Comparison of ENCODE assay signal across 8 mouse cellular contexts in the genomic region with DNA sequence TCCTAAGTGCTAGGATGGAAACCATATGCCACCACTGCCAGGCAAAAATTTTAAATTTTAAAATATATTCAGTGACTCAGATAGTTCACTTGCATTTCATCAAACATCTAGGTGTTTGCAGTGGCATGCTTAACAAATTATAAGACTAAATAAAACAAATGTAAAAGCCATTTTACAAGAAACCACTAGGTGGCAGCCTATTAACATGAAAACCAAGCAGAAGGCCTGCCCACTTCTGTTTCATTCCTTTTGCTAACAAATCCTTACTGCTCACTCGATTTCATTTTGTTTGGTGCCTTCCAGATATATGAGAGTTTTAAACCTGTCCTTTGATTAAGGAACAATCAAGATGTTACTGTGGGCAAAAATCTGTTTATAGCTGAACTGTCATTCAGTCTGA. TPM values are rescaled to one million over a fixed set of nuclear protein-coding genes. Genes with fewer than 3 reads are reported as not detected.
DNase-seq lines count a peak whose midpoint lies in the region; ATAC-seq lines count a peak whose summit lies in the region.

No protein-coding gene starts in this region.

- no peaks in the 10 kb centered on the region for H3K9me3 ChIP-seq in heart, embryonic 11.5 days (replicated peaks; ENCODE audit: control insufficient read depth, low read length)

- H3K4me1 ChIP-seq in heart, embryonic 11.5 days (ENCODE audit: control insufficient read depth, insufficient read depth, low read length): peaks cover 4% of the 10 kb centered on the region; the same call in 1 of the 2 replicates

- WGBS in heart, embryonic 11.5 days (ENCODE audit: insufficient replicate concordance): 10% methylated on average over 1 of the region's 1 CpGs

- DNase-seq in heart, adult 18-20 months: peak; percentile 36 to 64
- DNase-seq in lung, postnatal 10 days: peak; percentile 56
- no peak for DNase-seq in lung, postnatal 4 days
- DNase-seq in ZHBTc4 (ENCODE audit: low read depth, low spot score): peak; percentile 71
- DNase-seq in retina, embryonic 14.5 days (ENCODE audit: low spot score): peak; percentile 81
- no peak for DNase-seq in urinary bladder, postnatal 10 days (ENCODE audit: low spot score)
- DNase-seq in kidney, adult 11 months: no peak

- no peak overlapping the region for H3K4me2 ChIP-seq in heart, embryonic 11.5 days

- no peaks in the 10 kb centered on the region for H3K27me3 ChIP-seq in heart, embryonic 11.5 days (ENCODE audit: control insufficient read depth, insufficient read depth, low read length)

- no peak for ATAC-seq in heart, embryonic 11.5 days (replicated peaks; ENCODE audit: insufficient number of reproducible peaks, low FRiP score, low TSS enrichment)

- no peak overlapping the region for H3K9ac ChIP-seq in heart, embryonic 11.5 days (ENCODE audit: low read depth, low read length)

- H3K27ac ChIP-seq in heart, embryonic 11.5 days (ENCODE audit: low read depth, low read length): no peak overlapping the region

- H3K36me3 ChIP-seq in heart, embryonic 11.5 days (ENCODE audit: control insufficient read depth, insufficient read depth, low read length): no peaks in the 10 kb centered on the region

- no peak overlapping the region for H3K4me3 ChIP-seq in heart, embryonic 11.5 days (ENCODE audit: low read depth, low read length)

RNA-seq across cellular contexts. Expression of gene Ttf2, which starts 4.4 kb away (rescaled TPM):
- total RNA-seq in heart, adult 18-20 months (2021): 1 to 10 TPM; 2.1 to 2.3 TPM
- 12.9 and 15.8 TPM in 2 replicates for polyA plus RNA-seq in heart, embryonic 11.5 days (2014; fragmentation: Nextera tagmentation; extraction: Ambion mirVana)

RNA-seq across cellular contexts. Expression of gene Trim45, which starts 51.9 kb away (rescaled TPM):
- total RNA-seq in heart, adult 18-20 months (2021): 10 to 100 TPM; 10.5 to 12.1 TPM
- 2.5 and 3.9 TPM in 2 replicates for polyA plus RNA-seq in heart, embryonic 11.5 days (2014; fragmentation: Nextera tagmentation; extraction: Ambion mirVana)

RNA-seq across cellular contexts. Expression of gene Cd101, which starts 55.5 kb away (rescaled TPM):
- under 1 TPM; 0.10 to 0.15 TPM for total RNA-seq in heart, adult 18-20 months (2021)
- 0.26 and 0.45 TPM in 2 replicates for polyA plus RNA-seq in heart, embryonic 11.5 days (2014; fragmentation: Nextera tagmentation; extraction: Ambion mirVana)

Comparison
In these comparisons a context has a peak if more than half of its experiments do, and no peak if none do; other contexts are left out.
1. DNase-seq: peak in heart, adult 18-20 months (2 of 2), lung, postnatal 10 days (single experiment), ZHBTc4 (single experiment) and retina, embryonic 14.5 days (single experiment); none in lung, postnatal 4 days (0 of 2), urinary bladder, postnatal 10 days (single experiment) and kidney, adult 11 months (single experiment).